Mouse (Mus musculus) stomach, postnatal 0 days (tissue): Measurements from ENCODE around the gene Agmat. TPM values are rescaled to one million over a fixed set of nuclear protein-coding genes. Genes with fewer than 3 reads are reported as not detected.

Source experiments
- ATAC-seq: fragments of 200-750 bp; cut with Nextera tagmentation; 2 replicates; pipeline ENCODE4 v1.8.0; 2017; ENCODE audit not compliant: low FRiP score, low TSS enrichment
- DNase-seq: peaks from one replicate; pipeline ENCODE4 v3.0.0-alpha.2; 2016; ENCODE audit warnings: low spot score
- H3K27ac ChIP-seq: fragments of 300-500 bp; sonication (generic); replicated peaks from 2 replicates; pipeline ENCODE4 v1.5.1; 2014; ENCODE audit warnings: mild to moderate bottlenecking, control low read depth
- H3K27me3 ChIP-seq: fragments of 300-500 bp; sonication (generic); 2 replicates; pipeline ENCODE4 v1.6.1; 2014; ENCODE audit warnings: low read length; ENCODE audit not compliant: control insufficient read depth, insufficient read depth
- H3K36me3 ChIP-seq: fragments of 300-500 bp; sonication (generic); 2 replicates; pipeline ENCODE4 v1.6.1; 2014; ENCODE audit warnings: low read length, mixed read lengths; ENCODE audit not compliant: control insufficient read depth, insufficient read depth
- H3K4me1 ChIP-seq: fragments of 300-500 bp; sonication (generic); replicated peaks from 2 replicates; pipeline ENCODE4 v1.6.1; 2014; ENCODE audit warnings: antibody characterized with exemption; ENCODE audit not compliant: control insufficient read depth, insufficient read depth
- H3K4me2 ChIP-seq: fragments of 300-500 bp; sonication (generic); replicated peaks from 2 replicates; pipeline ENCODE4 v1.6.1; 2014; ENCODE audit warnings: low read depth, mild to moderate bottlenecking, control low read depth, moderate library complexity
- H3K4me3 ChIP-seq: fragments of 300-500 bp; sonication (generic); 2 replicates; pipeline ENCODE4 v1.5.1; 2014; ENCODE audit warnings: low read depth, low read length, control low read depth
- H3K9ac ChIP-seq: fragments of 300-500 bp; sonication (generic); 2 replicates; pipeline ENCODE4 v1.6.1; 2014; ENCODE audit warnings: mild to moderate bottlenecking, low read length, control low read depth, mixed read lengths
- H3K9me3 ChIP-seq: fragments of 300-500 bp; sonication (generic); 2 replicates; pipeline ENCODE4 v1.6.1; 2016; ENCODE audit warnings: low read length; ENCODE audit not compliant: control insufficient read depth
- CTCF ChIP-seq: IDR thresholded peaks from 2 replicates; pipeline ENCODE4 v1.5.1; 2016; ENCODE audit warnings: antibody characterized with exemption, low read depth, mild to moderate bottlenecking, moderate library complexity
- EP300 ChIP-seq: optimal IDR thresholded peaks from 2 replicates; pipeline ENCODE3; 2016; ENCODE audit warnings: antibody characterized with exemption
- WGBS: fragments of 180-500 bp; shearing (Covaris S2); extraction: QIAGEN DNeasy Blood & Tissue Kit; methylation state at CpG from one replicate; pipeline ENCODE4 v1.1.7; 2014; 5-methylcytosine and 5-hydroxymethylcytosine counted together
- polyA plus RNA-seq: library from polyadenylated mRNA; unstranded; fragments of >200 nt; fragmentation: Nextera tagmentation; extraction: Ambion mirVana; gene quantifications from 2 replicates; pipeline ENCODE4 v1.2.1, GENCODE M21; 2015

Gene Agmat
- polyA plus RNA-seq, result 0.13 and 0.34 TPM in 2 replicates

- Histone ChIP-seq H3K9me3 (no peaks in the 10 kb centered on the region), H3K4me2 (no peak within 1 kb of the TSS), H3K4me1 (no peaks in the 10 kb centered on the region), H3K36me3 (no peaks in the 10 kb centered on the region), H3K9ac (no peak within 1 kb of the TSS), H3K4me3 (no peak within 1 kb of the TSS), H3K27me3 (no peaks in the 10 kb centered on the region), H3K27ac (no peak within 1 kb of the TSS)
- ATAC-seq (no peak), DNase-seq (no peak)
- 23% methylated on average over 25 of the region's 25 CpGs for WGBS
- no peak for TF ChIP-seq EP300
- no peak for TF ChIP-seq CTCF
Observed at GRCm38 (mm10) chr4:141746578-141747346, at the start of gene Agmat. Gene Agmat, plus strand, starts transcription at chr4:141746672.

GRCm38 (mm10) chr4:141704625-141705024, 41.8 kb upstream of the Agmat start:
- H3K9ac ChIP-seq, result no peak overlapping the region
- H3K27me3 ChIP-seq, result no peaks in the 10 kb centered on the region
- H3K9me3 ChIP-seq, result no peaks in the 10 kb centered on the region
- H3K27ac ChIP-seq, result no peak overlapping the region
- no peak overlapping the region for H3K4me3 ChIP-seq
- peaks cover 43% of the 10 kb centered on the region for H3K36me3 ChIP-seq
- no peak for DNase-seq
- ATAC-seq, result no peak
- 87% methylated on average over 2 of the region's 2 CpGs for WGBS
- no peaks in the 10 kb centered on the region for H3K4me1 ChIP-seq
- no peak for TF ChIP-seq CTCF
- TF ChIP-seq EP300, result no peak
- H3K4me2 ChIP-seq, result no peak overlapping the region

DNA sequence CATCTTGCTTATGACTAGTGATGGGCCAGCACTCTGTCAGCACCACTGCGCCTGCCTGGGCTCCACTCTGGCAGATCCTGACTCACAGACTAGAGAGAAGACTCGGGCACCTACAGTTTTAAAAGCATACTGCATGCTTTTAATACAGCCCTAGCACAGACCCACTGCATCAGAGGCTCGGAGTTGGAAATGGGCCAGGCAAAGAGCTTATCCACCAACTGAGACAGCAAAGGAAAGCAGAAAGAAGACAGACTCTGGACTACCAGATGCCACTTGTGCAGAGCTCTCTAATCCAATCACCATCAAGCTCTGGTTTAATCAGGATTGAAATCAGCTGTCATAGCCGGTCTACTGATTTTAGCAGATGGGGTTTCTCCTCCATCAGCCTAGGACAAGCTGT, 41.1 kb upstream of the Agmat start:
- no peak overlapping the region for H3K27ac ChIP-seq
- H3K36me3 ChIP-seq, result peaks cover 39% of the 10 kb centered on the region
- DNase-seq, result no peak
- TF ChIP-seq EP300, result no peak
- TF ChIP-seq CTCF, result no peak
- H3K4me2 ChIP-seq, result no peak overlapping the region
- no peak for ATAC-seq
- H3K9me3 ChIP-seq, result no peaks in the 10 kb centered on the region
- no peaks in the 10 kb centered on the region for H3K4me1 ChIP-seq
- no peak overlapping the region for H3K4me3 ChIP-seq
- 67% methylated on average over 4 of the region's 4 CpGs for WGBS
- H3K27me3 ChIP-seq, result no peaks in the 10 kb centered on the region
- H3K9ac ChIP-seq, result no peak overlapping the region

- no peak overlapping the region for H3K4me3 ChIP-seq
- WGBS, result 84% methylated on average over 7 of the region's 7 CpGs
- H3K27ac ChIP-seq, result no peak overlapping the region
- TF ChIP-seq CTCF (no peak), EP300 (no peak)
- no peaks in the 10 kb centered on the region for H3K27me3 ChIP-seq
- H3K9ac ChIP-seq, result no peak overlapping the region
- no peak overlapping the region for H3K4me2 ChIP-seq
- H3K4me1 ChIP-seq, result no peaks in the 10 kb centered on the region
- ATAC-seq (no peak), DNase-seq (no peak)
- H3K36me3 ChIP-seq, result peaks cover 45% of the 10 kb centered on the region
- no peaks in the 10 kb centered on the region for H3K9me3 ChIP-seq
Observed at GRCm38 (mm10) chr4:141708005-141708404, 38.5 kb upstream of the Agmat start.

DNA sequence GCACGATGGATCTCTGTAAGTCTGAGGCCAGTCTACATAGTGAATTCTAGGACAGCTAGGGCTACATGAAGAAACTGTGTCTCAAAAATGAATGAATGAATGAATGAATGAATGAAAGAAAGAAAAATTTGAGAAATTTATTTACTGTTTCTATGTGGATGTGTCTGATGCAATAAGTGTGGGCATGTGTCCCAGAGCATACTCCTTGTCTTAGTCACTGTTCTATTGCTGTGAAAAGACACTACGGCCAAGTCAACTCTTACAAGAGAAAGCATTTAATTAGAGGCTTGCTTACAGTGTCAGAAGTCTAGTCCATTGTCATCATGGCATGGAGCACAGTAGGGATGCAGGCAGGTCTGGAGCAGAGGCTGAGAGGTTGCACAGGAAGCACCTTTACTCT, 37.5 kb upstream of the Agmat start:
- 77% methylated on average over 2 of the region's 2 CpGs for WGBS
- Histone ChIP-seq H3K27ac (no peak overlapping the region), H3K27me3 (no peaks in the 10 kb centered on the region), H3K4me1 (no peaks in the 10 kb centered on the region), H3K4me2 (no peak overlapping the region), H3K9ac (no peak overlapping the region), H3K4me3 (no peak overlapping the region), H3K36me3 (peaks cover 46% of the 10 kb centered on the region), H3K9me3 (no peaks in the 10 kb centered on the region)
- DNase-seq, result no peak
- TF ChIP-seq EP300 (no peak), CTCF (no peak)
- ATAC-seq, result no peak

DNA sequence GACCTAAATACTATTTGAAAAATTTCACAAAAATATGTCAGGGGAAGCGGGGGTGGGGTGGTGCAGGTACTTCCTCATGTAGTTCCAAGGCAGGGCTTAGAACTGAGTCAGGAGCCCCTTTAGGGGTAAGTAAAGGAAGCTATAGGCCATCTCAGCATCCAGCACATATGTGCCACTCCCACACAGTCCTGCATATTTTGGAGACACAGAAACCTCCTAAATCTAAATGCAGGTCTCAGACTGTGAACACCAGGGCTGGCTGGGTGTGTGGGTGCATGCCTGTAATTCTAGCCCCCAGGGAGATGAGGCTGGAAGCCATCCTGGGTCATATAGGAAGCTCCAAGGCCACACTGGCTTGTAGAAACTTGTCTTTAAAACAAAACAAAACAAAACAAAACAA, 35.2 kb upstream of the Agmat start:
- Histone ChIP-seq H3K27me3 (no peaks in the 10 kb centered on the region), H3K4me1 (peaks cover 3% of the 10 kb centered on the region; the same call in 1 of the 2 replicates), H3K9ac (no peak overlapping the region), H3K4me3 (no peak overlapping the region), H3K27ac (no peak overlapping the region), H3K9me3 (no peaks in the 10 kb centered on the region), H3K36me3 (peaks cover 38% of the 10 kb centered on the region), H3K4me2 (no peak overlapping the region)
- WGBS, result 94% methylated on average over 1 of the region's 1 CpGs
- TF ChIP-seq CTCF, result no peak
- no peak for TF ChIP-seq EP300
- ATAC-seq, result no peak
- no peak for DNase-seq
